Mouse (Mus musculus) cerebellum, postnatal 36 days (tissue): ENCODE results near the gene Hikeshi.

Source experiments
- DNase-seq, 2 experiments: peaks; one replicate each; pipeline ENCODE4 v3.0.0; 2021 to 2022; ENCODE audit warnings: mixed read lengths in 2 of 2

The Hikeshi gene

DNA sequence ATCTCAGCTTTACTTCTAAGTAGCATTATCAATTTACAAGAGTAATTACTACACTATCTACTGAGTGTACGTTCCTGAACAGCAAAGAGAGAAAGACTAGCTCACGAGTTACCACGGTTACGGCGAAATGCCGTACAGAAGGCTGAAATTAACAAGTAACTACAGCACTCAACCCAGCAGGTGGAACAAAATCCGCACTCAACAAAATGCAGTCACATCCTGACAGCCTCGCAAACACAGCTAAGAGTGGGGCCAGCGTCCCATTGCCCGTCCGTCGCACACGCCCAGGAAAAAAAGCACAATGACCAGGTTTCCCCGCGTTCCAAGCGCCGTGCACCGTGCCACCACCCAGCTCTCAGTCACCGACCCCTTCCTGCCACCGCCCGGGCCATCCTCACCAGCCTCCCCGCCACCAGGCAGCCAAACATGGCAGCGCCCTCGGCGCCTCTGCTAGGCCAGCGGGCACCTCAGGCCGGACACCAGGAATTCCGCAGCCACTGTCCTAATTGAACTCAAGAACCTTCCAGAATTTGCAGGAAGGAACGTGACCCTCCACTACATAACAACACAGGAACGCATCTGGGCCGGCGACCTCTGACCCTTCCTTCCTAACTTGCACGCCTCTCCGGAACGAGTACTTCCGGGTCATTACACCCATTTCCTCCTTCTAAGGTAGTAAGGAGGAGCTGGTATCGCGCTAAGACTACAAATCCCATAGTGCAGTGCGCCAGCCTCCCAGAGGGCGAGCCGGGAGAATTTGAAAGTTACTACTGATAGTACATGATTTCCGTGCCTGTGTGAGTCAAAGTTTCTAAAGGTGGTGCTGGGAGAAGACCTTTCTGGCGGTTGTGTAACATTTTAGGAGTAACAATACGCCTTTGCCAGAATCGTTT lies at the start of gene Hikeshi:
Gene Hikeshi, minus strand, starts transcription at position 634 of the 893 bp plus-strand sequence.
- peak; percentile 85 to 88 for DNase-seq

DNA sequence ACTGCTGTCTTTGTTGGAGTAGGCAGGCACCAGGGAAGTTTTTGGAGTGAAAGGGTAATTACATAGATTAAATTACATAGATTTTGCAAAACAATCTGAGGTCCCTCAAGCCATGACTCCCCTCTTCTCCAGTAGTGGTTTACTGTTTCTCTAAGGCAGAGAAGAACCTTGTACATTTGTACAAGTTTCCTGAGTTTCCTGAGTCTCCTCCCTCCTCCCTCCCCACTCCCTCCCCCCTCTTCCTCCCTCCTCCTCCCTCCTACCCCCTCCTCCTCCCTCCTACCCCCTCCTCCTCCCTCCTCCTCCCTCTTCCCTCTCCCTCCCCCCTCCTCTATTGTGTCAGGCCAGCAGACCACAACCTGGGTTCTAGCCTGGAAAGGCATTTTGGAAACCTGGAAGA lies 43.4 kb upstream of the Hikeshi start:
- DNase-seq = no peak

DNA sequence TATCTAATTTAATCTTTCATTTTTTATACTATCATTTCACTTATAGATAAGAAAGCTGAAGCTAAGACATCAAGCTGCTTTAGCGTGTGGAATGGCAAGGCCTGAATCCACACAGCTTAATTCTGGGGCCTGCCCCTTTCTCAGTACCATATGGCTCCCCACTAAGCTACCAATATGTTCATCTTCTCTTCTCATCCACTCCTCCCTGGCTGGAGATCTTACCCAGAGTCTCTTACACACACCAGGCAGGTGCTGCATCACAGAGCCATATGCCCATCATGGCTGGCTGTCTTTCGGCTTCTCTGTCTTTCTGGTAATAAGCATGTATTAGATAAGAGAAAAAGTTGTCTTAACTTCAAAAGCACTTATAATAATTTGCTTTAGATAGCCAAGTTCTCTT lies 42.4 kb upstream of the Hikeshi start:
- DNase-seq = peak; percentile 31 to 33

DNA sequence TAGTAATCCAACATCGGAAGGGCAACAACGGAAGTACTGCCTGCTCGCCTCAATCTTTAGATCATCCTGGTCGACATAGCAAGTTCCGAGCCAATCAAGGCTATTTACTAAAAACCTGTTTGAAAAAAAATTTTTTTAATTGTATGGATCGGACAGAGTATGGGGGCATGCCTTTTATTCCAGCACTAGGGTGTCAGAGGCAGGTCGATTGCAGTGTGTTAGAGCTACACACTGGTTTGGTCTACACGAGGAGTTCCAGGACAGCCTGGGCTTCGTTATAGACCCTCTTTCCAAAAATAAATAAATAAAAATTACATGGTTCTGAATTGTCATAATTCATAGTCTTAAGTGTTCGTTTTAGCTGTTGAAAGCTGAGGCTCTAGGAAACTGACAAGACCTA lies 40.6 kb upstream of the Hikeshi start:
- no peak for DNase-seq

DNA sequence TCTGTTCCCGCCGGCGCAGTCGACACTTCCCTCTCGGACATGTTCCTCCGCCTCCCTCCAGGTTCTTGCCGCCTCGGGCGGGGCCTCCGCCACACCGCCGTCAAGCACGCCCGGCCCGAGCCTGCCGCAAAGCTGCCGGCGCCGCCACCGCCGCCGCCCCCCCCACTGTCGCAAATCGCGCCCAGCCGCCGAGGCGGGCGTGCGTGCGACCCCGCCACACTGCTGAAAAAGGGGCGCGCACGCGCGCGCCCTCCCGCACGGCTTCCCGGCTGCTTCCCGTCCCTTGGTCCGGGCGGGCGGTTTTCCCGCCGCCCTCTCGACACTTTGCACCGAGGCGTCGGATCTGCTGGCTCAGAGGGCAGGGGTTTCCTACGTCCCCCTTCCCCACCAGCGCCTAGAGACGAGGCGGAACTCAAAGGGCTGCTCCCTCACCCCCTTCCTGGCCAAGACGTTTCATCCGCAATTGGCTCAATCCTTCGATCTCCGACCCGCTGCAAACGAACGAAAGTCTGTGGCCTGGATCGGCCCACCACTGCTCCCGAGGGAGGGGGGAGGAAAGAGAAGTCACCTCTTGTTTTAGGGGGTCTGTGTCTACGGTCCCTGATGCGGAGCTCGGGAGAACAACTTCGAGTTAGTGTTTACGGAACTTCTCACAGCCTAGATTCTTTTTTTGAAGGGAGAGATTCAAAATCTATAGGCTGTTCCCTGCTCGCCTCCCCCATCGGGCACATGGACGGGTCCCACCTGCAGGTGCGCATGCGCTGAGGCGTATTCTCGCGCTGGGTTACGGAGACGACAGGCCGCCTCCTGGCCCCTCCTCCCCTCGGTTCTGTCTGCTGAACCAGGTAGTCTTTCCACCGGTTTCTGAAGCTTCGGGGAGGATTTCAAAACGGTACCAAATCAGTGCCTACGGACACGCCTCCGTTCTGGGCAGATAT lies 39.8 kb upstream of the Hikeshi start, which contains the start of gene Eed:
Gene Eed, minus strand, starts transcription at position 499 of the 938 bp plus-strand sequence.
- peak; percentile 95 to 96 for DNase-seq

DNA sequence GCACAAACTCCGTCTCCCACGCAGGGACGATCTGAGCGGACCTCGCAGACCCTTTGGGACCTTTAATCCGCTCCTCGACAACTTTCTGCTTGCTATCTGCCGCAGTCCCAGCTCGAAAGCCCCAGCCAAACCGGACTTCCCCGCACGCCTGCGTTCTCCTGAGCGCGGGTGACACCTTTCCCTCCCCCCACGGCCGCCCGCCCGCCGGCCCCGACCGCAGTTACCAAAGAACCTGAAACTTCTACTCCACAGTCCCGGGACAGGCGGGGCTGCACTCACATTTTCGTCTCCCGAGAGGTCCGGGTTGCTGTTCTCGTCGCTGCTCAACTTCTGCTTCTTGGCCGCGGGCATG lies 39.1 kb upstream of the Hikeshi start:
- DNase-seq = no peak

DNA sequence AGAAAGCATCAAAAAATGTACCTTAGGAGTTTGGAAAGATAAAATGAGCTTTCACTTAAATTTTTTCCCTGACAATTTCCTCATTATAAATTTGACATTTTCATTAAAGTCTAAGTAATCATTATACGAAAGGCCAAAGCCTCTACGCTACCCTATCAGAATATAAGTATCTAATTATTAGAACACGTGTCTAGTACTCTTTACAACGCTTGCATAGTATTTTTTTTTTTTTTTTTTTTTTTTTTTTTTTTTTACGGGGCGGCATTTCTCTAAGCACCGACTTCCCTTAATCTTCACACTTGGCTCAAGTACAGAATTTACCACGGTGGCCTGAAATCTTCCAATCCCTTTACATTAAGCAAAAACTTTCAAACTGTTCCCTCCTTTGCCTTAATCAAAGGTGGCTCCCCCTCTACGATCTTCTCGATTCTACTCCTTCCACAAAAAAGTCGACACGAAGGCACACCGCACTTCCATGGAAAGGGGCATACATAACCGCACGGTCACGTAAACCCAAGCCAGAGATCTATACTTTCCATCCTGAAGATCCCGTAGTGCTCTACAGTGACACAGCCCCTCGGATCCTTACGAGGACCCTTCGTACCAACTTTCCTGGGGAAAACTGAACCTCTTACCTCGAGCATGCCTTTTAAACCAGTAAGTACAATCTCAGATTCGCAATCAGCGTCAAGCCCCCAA lies 38.6 kb upstream of the Hikeshi start:
- peak in 1 of 2 experiments; percentile 9 for DNase-seq

DNA sequence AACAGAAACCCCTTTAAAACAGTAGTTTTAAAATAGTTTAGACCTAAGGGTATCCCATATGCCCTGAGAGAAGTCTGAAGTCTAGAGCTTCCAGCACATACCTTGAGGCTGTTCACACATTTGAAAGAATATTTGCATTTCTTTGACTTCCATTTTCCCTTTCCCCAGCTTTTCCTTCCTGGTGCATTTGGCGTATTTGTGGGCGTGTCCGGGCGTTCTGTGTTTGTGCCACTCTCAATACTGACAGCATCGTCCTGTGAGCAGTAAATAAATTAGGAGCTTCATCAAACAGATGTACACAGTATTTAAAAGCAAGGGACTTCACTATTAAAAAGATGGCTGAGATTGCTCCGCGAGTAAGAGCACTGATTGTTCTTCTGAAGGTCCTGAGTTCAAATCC lies 35.8 kb upstream of the Hikeshi start:
- DNase-seq = no peak

DNA sequence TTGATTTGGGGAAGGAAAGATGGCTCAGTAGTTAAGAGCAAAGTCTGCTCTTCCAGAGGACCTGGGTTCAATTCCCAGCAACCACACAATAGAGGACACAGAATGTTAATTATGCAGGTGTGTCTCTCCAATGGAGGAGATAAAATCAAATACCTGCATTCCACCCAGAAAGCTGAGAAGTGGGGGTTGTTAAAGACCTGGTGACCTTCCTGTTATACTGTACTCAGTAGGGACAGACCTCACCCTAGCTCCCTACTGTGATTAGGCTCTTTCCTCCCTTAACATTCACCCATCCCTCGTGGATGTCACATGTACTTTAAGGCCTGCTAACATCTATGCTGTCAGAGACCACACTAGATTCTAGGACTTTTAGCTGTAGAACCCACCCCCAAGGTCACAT lies 34.6 kb upstream of the Hikeshi start:
- no peak for DNase-seq

DNA sequence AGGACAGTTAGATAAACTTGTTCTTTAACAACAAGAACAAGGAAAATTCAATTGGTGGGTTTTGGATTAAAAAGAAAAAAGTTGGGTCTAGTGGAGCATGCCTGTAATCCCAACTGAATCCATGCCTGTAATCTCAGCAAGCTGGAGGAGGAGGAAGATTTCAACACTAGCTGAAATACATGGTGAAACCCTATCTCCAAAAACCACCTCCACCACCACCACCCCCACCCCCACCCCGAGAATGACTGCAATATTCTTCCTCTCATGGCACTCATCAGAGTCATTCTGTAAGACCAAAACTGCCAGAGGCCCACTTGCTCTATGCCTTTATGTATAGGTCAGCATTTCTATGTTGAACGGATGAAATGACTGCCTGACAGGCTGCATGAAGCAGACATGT lies 26.2 kb upstream of the Hikeshi start:
- no peak for DNase-seq

DNA sequence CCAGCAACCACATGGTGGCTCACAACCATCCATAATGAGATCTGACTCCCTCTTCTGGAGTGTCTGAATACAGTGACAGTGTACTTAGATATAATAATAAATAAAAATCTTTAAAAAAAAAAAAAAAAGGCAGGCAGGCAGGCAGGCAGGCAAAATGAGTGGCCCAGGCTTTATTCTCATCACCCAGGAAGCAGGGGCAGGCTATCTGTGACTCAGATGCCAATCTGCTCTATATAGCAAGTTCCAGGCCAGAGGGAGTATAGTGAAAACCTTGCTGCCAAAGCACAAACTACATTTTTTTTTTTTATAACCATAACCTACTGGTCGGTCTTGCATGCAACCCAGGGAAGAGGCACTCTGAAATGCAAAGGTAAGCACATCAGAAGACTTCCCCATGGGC lies 25.8 kb upstream of the Hikeshi start:
- no peak for DNase-seq

DNA sequence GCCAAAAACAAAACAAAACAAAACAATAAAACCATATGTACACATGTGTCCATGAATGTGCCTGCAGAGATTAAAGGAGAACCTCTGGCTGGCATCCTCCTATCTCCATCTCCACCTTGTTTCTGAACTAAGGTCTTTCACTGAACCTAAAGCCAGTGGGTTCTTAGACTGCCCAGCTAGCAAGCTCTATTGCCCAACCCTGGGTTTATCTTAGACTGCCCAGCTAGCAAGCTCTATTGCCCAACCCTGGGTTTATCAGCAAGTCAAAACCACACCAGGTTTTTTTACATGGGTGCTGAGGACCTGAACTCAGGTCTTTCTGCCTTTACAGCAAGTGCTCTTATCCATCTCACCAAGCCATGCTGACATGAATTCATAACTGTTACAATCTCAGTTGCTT lies 22.1 kb upstream of the Hikeshi start:
- no peak for DNase-seq

DNA sequence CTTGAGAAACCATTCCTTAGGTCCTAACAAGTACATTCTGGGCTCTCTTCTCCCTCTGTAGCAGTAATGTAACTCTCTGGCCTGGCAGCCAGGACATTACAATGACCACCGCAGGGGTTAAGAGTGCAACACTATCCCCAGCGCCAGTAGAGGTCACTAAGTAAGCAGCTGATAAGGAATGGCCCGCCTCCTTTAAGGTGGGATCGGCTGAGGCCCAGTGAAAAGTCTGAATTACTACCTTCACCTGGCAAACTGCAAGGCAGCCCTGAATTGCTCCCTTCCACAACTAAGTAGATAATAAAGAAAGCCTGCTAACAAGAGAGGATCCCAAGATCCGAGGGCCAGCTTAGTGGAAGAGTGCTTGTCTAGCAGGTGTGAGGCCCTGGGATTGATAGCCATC lies 16.3 kb upstream of the Hikeshi start:
- DNase-seq = no peak

DNA sequence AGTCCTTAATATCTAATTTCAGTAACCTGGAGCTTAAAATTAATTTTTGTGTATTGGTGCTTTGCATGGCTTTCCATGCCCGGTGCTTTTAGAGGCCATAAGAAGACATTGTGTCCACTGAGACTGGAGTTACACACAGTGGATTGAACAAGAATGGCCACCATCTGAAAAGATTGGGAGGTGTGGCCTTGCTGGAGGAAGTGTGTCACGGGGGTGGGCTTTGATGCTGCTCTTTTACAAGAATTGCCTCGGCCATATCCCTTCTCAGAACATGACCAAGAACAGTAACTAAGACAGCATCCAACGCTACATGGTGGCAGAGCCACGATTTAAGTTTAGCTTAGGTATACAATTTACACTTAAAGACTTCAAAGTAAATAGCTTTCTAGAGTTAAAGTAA lies 13.3 kb upstream of the Hikeshi start:
- no peak for DNase-seq

DNA sequence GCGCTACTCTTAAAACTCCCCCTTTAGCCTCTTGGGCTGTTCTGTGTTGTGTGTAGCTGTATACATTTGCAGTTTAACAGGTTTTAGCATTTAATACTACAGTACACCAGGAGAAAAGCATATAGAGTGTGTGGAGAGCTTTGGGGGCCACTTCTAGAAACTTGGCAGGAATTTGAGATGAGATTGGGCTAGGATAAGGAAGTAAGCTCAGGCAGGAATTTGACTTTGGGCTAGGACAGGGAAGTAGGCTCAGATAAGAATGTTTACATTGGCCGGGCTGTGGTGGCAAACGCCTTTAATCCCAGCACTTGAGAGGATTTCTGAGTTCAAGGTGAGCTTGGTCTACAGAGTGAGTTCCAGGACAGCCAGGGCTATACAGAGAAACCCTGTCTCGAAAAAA lies 8.4 kb upstream of the Hikeshi start:
- no peak for DNase-seq

DNA sequence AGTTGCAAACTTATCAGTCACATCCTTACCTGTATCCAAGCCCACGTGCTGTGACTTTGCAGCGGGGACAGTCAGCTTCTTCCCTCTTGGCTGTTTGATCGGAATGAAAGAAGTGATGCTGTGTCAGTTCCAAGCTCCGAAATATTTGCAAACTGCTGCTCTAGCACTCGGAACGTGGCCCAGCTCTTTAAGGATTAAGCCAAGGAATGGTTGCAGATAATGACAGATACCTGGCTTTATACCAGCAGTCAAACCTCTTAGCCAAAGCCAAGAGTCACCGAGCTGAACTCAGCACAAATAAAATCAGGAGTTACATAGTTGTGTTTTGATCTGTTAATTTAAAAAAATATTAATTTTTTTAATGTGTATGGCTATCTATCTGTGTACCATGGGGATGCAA lies 7.0 kb upstream of the Hikeshi start:
- no peak for DNase-seq

DNA sequence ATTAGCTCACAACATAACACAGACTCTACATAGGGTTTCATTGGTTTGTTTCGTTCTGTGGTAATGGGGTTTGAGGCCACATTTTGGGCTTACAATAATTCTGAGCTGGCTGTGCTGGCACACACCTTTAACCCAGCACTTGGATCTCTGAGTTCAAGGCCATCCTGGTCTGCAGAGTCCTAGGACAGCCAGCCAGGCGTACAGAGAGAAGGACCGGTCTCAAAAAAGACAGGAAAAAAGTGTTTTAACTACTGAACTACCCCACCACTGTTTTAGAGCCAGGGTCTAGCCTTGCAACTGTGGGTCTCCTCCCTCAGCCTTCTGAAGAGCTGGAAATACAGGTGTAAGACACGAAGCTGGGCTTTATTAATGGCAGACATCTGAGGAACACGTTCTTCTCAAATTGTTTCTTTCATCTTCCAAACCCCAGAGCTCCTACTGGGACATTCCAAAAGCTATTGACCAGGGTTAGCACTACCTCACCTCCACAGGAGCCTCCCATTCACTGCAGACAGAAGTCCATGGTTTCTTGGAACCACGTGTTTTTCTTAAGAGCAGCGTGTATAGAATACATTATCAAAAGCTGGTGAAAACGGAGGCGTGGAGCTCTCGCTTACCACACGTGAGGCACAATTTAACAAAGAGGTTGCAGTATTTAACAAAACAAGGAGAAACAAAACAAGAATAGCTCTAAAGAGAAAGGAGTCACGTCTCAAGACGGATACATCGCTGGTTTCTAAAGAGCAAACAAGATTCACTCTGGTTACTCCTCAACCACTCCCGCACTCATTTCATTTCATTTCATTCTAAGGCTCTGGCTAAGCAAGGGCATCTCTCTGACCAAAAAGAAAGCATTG lies 1.3 kb downstream of the Hikeshi start:
- DNase-seq = no peak

DNA sequence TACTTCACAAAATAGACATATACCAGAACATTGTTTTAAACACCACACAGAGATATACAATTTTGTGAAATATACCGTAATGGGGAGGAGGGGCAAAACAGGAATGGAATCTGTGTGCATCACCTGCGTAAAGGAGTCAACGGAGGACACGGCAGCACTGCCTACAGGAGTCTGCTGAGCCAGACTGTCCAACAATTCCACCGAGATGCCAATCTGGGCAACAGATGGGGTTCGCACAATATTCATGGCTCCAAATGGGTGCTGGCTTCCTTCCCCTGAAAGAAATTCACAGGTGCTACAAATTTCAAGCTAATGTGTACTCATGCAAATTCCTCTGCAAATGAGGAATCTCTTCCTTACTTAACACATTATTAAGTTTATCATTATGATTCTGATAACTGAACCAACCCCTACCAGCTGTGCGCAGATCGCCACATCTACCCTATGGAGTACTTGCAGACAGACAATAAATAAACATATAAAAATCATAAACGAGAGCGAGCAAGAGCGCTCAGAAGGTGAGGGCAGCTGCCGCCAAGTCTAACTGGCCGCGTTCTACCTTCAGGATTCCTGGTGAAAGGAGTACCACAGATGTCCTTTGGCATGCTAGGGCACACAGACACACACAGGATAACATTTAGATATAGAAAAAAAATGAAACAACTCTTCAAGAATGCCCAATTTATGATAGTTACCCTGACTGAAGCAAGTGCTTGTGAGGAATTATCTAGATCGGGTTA lies 17.4 kb downstream of the Hikeshi start:
- DNase-seq = peak; percentile 81 to 84

DNA sequence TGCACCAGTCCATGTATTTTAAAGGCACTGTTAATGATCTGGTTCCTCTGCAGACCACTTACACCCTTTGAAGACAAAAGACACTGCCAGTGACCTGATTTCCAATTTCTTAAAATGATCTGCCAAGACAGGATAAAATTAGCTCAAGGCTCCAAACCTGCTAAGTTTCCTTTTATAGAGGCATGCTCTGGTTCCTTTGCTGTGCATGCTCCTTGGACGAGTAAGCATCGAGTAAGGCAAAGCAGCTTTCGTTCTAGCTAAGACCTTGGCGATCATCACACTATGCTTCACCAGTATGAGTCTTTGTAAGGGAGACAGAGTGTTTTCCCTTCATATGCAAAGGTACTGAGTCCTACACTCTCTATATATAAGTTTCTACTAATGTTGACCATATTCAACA lies 23.2 kb downstream of the Hikeshi start:
- DNase-seq = no peak

DNA sequence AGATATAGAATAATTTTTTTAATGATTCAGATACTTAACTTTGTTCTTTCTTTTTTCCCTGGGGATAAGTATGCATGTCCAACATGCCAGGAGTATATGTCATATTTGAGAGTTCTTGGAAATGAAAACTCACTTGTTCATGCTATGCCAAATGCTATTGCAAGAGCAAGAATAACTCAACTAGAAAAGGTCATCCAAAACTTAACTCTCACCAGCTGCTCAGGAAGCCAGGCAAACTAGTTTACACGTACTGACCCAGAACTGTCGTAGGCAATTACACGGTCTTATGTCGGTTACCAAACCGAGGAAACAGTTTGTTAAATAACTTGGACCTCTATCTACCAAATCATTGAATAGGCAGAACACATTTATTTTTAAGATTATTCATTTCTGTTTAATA lies 24.3 kb downstream of the Hikeshi start:
- DNase-seq = no peak

DNA sequence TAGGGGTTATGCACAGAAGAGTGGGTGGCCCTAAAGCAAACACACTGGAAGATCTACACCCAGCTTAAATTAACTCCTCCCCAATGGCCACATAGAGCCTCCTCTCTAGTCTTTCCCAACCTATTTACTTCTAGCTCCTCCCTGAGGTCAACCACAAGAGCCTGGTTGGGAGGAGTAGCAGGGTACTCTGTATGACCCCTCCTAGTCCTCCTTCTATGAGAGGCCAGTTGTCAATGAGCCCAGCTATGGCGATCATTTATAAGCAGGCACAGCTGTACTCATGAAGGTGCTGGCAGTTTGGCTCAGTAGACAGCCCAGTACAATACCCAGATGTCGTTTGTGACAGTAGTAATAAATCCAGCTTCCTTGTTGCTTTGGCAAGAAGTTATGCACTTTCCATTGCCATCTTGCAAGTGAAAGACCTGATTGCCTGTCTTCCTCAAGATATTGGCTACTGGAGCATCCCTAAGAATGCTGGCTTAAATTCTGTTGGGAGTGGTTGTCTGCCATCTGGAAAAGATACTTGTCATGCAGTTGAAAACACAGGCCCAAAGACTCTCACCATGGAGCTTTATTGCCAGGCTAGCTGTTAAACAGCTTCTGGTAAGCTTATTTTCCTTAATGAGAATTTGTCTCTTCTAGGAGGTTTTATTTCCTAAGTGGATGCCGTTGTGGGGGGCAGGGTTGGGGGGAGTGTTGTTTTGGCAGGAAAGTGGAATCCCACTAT lies 27.4 kb downstream of the Hikeshi start:
- no peak for DNase-seq
